Mouse (Mus musculus) B cell, adult 67 days (primary cell): ENCODE data around the gene Cadm1. TPM values are rescaled to one million over a fixed set of nuclear protein-coding genes. Genes with fewer than 3 reads are reported as not detected.

Experiments used
- total RNA-seq, 2 experiments: library from RNA; stranded (reverse); gene quantifications; 4 replicates each; pipeline ENCODE4 v1.2.4; 2023

Gene Cadm1
- under 1 TPM; 0.21 to 0.75 TPM for total RNA-seq

DNA sequence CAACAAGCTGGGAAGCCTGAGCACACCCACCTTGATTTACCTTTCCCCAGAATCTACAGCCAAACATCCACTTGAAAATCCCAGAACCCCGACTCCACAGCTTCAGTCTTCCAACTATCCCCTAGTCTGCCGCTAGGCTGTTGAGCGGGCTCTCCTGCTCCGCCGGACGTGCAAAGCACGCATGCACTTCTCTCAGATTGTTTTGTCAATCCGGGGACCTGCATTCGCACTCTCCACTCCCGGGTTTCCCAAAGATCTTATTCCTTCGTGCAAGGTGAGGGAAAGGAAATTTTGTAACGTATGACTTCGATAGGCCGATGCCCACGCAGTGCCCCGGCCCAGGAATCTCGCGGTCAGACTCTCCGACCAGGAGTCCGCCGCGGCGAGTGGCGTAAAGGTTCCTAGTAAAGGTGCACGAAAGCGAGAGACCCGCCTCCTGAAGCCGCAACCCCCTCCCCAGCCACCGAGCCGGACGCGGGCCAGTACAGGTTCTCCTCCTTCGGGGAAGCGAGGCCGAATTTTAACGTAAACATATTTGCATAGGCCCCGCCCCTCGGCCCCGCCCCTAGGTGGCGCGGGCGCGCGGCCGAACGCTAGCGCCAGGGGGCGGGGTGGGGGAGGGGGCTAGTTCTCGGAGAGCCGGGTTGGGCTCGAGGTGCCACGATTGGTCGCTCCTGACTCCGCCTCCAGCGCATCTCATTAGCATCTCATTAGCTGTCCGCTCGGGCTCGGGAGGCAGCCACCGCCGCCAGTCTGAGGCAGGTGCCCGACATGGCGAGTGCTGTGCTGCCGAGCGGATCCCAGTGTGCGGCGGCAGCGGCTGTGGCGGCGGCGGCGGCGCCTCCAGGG is at the start of gene Cadm1:
Cadm1 (plus strand) TSS at position 572 of the 849 bp plus-strand sequence.

